Mouse (Mus musculus) cerebellum, adult 9-10 months (tissue): ENCODE data around the gene Mamdc4.
A peak's percentile ranks its signal among the peaks of the same experiment; 100 is the strongest.
"Not testable (repeated sequence)": the region's sequence is repeated elsewhere in the genome, so short reads cannot be mapped to it uniquely, and the experiment has no call there.

ENCODE experiments used
- DNase-seq: peaks from one replicate; pipeline ENCODE4 v3.0.0; 2022

Mamdc4 gene

GRCm38 (mm10) chr2:25557221-25557963 is 17.3 kb downstream of the Mamdc4 start, which contains the start of gene Edf1:
Edf1 (plus strand) TSS chr2:25557847.
- DNase-seq: peak; percentile 92

- DNase-seq: peak; percentile 47
These were observed 18.3 kb downstream of the Mamdc4 start for GRCm38 (mm10) chr2:25556296-25556695.

GRCm38 (mm10) chr2:25555479-25555878 is 19.2 kb downstream of the Mamdc4 start:
- peak; percentile 44 for DNase-seq

GRCm38 (mm10) chr2:25553171-25553786 is 21.4 kb downstream of the Mamdc4 start:
- not testable (repeated sequence) for DNase-seq

GRCm38 (mm10) chr2:25551186-25551585 is 23.5 kb downstream of the Mamdc4 start:
- peak; percentile 79 for DNase-seq

GRCm38 (mm10) chr2:25549021-25549991 is 25.3 kb downstream of the Mamdc4 start:
- no peak for DNase-seq

GRCm38 (mm10) chr2:25546811-25547491 is 27.7 kb downstream of the Mamdc4 start, which contains the start of gene Traf2:
Traf2 (minus strand) TSS chr2:25546940.
- DNase-seq: peak; percentile 98

GRCm38 (mm10) chr2:25545996-25546810 is 28.4 kb downstream of the Mamdc4 start:
- peak; percentile 46 for DNase-seq

- DNase-seq: no peak
These were observed 32.8 kb downstream of the Mamdc4 start for GRCm38 (mm10) chr2:25541644-25542367.

GRCm38 (mm10) chr2:25540541-25540948 is 34.1 kb downstream of the Mamdc4 start:
- no peak for DNase-seq

- no peak for DNase-seq
These were observed 38.1 kb downstream of the Mamdc4 start for GRCm38 (mm10) chr2:25536531-25536930.

- DNase-seq: no peak
These were observed 39.8 kb downstream of the Mamdc4 start for GRCm38 (mm10) chr2:25534866-25535182.

- peak; percentile 86 for DNase-seq
These were observed 40.3 kb downstream of the Mamdc4 start for GRCm38 (mm10) chr2:25534178-25534865.

GRCm38 (mm10) chr2:25533707-25534106 is 40.9 kb downstream of the Mamdc4 start:
- no peak for DNase-seq

GRCm38 (mm10) chr2:25526510-25527302 is 47.9 kb downstream of the Mamdc4 start:
- no peak for DNase-seq
